Mouse (Mus musculus) CD4-positive, CD25-positive, alpha-beta regulatory T cell, adult 2 months (primary cell): ENCODE measurements around the gene Hba-a1.
A peak's percentile ranks its signal among the peaks of the same experiment; 100 is the strongest.
"Not testable (repeated sequence)": the region's sequence is repeated elsewhere in the genome, so short reads cannot be mapped to it uniquely, and the experiment has no call there.

Experiments used
- DNase-seq: peaks from one replicate; pipeline ENCODE4 v3.0.0-alpha.2; 2012; ENCODE audit warnings: low read depth, low spot score

Hba-a1 gene

GRCm38 (mm10) chr11:32262674-32263415, 20.5 kb upstream of the Hba-a1 start:
- no peak for DNase-seq

- peak; percentile 7 for DNase-seq
Observed at GRCm38 (mm10) chr11:32265117-32265738, 18.1 kb upstream of the Hba-a1 start.

- no peak for DNase-seq
Observed at GRCm38 (mm10) chr11:32266194-32266593, 17.1 kb upstream of the Hba-a1 start.

- DNase-seq: peak; percentile 13
Observed at GRCm38 (mm10) chr11:32266776-32267175, 16.5 kb upstream of the Hba-a1 start.

- peak; percentile 98 for DNase-seq
Observed at GRCm38 (mm10) chr11:32267188-32267884, 16.0 kb upstream of the Hba-a1 start, which contains the start of gene Nprl3. Gene Nprl3 (minus strand): TSS chr11:32267707.

GRCm38 (mm10) chr11:32267964-32268363, 15.3 kb upstream of the Hba-a1 start:
- DNase-seq: no peak

- no peak for DNase-seq
Observed at GRCm38 (mm10) chr11:32268952-32269351, 14.4 kb upstream of the Hba-a1 start.

- DNase-seq: no peak
Observed at GRCm38 (mm10) chr11:32271178-32271577, 12.1 kb upstream of the Hba-a1 start.

- DNase-seq: no peak
Observed at GRCm38 (mm10) chr11:32276347-32276746, 7.0 kb upstream of the Hba-a1 start, which contains the start of gene Hba-x. Gene Hba-x (plus strand): TSS chr11:32276400.

GRCm38 (mm10) chr11:32277736-32278457, 5.4 kb upstream of the Hba-a1 start:
- no peak for DNase-seq

- no peak for DNase-seq
Observed at GRCm38 (mm10) chr11:32278458-32278957, 4.8 kb upstream of the Hba-a1 start.

- no peak for DNase-seq
Observed at GRCm38 (mm10) chr11:32280646-32281045, 2.7 kb upstream of the Hba-a1 start.

GRCm38 (mm10) chr11:32281416-32282144, 1.7 kb upstream of the Hba-a1 start:
- no peak for DNase-seq

GRCm38 (mm10) chr11:32284582-32284981, 1.3 kb downstream of the Hba-a1 start:
- DNase-seq: not testable (repeated sequence)

GRCm38 (mm10) chr11:32285031-32285775, 1.9 kb downstream of the Hba-a1 start:
- no peak for DNase-seq

- not testable (repeated sequence) for DNase-seq
Observed at GRCm38 (mm10) chr11:32285887-32286286, 2.6 kb downstream of the Hba-a1 start.

- peak; percentile 64 for DNase-seq
Observed at GRCm38 (mm10) chr11:32286695-32287492, 3.6 kb downstream of the Hba-a1 start, which contains the start of gene Hbq1b. Gene Hbq1b (plus strand): TSS chr11:32286965.

- DNase-seq: no peak
Observed at GRCm38 (mm10) chr11:32287493-32287825, 4.1 kb downstream of the Hba-a1 start.

GRCm38 (mm10) chr11:32292819-32293218, 9.5 kb downstream of the Hba-a1 start:
- DNase-seq: not testable (repeated sequence)
